Mouse (Mus musculus): ENCODE results near the gene Brd1. TPM values are rescaled to one million over a fixed set of nuclear protein-coding genes. Genes with fewer than 3 reads are reported as not detected.
"Not testable (repeated sequence)": the region's sequence is repeated elsewhere in the genome, so short reads cannot be mapped to it uniquely, and the experiment has no call there.

Gene Brd1
- polyA plus RNA-seq (2015; fragmentation: Nextera tagmentation; extraction: Ambion mirVana): 17.8 and 19.9 TPM in 2 replicates

DNA sequence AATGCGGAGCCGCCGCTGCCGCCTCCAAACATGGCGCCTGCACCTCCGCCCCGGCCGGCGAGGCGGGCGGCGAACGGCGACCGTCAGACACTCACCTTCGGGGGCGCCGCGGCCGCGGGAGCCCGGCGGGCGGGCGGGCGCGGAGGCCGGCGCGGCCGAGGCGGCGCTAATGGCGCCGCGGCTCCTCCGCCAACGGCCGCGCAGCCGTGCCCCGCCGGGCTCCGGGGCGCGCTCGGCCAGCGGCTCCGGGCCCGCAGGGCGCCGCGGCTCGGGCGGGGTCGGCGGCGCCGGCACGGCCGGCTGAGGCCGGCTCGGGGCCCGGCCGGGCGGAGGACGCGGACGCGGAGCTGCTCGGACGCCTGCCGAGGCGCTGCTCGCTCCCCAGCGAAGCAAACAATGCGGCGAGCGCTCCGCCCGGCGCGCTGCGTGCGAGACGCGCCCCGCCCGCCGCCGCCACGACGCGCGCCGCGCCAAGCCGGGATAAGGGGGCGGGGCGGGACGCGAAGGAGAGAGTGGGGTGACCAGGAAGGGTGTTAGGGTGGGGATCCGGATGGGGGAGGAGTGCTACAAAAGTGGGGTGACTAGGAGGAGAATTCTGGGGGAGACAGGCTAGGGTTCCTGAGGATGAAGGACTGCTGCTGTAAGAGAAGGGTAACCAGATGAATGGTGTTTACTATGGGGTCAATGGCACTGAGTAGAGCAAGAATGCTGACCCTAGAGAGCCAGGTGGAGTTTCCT, at the start of gene Brd1:
Gene Brd1 (minus strand): TSS at position 400 of the 738 bp plus-strand sequence.
- ATAC-seq (ENCODE audit: insufficient read depth, low FRiP score, low read depth): peak; percentile 84
- Histone ChIP-seq H3K27me3 (replicated peaks) (no peaks in the 10 kb centered on the region), H3K4me3 (replicated peaks) (peak within 1 kb of the TSS; percentile 79), H3K4me2 (peak within 1 kb of the TSS; percentile 71), H3K4me1 (peaks cover 15% of the 10 kb centered on the region), H3K36me3 (peaks cover 12% of the 10 kb centered on the region), H3K9me3 (no peaks in the 10 kb centered on the region), H3K27ac (peak within 1 kb of the TSS; percentile 89), H3K9ac (peak within 1 kb of the TSS; percentile 98)
- WGBS: under 1% methylated on average over 85 of the region's 103 CpGs

DNA sequence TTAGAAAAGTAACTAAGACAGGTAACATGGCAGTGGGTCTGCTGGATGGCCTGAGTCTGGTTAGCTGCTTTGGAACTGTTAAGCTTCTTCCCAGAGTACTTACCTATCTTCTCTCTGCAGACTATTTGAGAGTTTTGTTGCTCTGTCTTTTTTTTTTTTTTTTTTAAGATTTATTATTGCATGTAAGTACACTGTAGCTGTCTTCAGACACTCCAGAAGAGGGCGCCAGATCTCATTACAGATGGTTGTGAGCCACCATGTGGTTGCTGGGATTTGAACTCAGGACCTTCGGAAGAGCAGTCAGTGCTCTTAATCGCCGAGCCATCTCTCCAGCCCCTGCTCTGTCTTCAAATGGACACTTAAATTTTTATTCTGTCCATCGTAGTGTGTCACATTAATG, 40.6 kb upstream of the Brd1 start:
- peaks cover 16% of the 10 kb centered on the region for H3K36me3 ChIP-seq
- 88% methylated on average over 5 of the region's 5 CpGs for WGBS
- ATAC-seq (ENCODE audit: insufficient read depth, low FRiP score, low read depth): not testable (repeated sequence)

DNA sequence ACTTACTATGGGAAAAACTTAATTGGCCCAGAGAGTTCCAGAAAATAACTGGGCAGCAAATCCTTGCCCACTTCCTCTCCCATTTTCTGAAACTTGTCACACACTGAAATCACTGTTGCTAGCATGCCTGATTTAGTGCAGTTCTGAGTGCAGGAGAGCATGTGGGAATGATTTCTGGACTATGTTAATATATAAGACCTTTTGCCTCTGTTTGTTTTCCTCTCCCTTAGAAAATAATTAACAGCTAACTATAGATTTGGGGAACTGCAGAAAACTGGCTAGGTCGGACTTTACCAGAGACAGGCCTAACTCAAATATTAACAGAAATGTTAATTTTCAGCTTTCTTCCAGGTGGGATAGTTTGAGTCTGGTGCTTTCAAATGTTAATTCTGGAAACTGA, 34.5 kb upstream of the Brd1 start:
- H3K27ac ChIP-seq: 0 out of 2 replicates have a peak overlapping the region, but pooled peaks have one; percentile 2
- ATAC-seq (ENCODE audit: insufficient read depth, low FRiP score, low read depth): no peak
- WGBS: 67% methylated on average over 1 of the region's 1 CpGs

More for the DNA sequence above, 40.6 kb upstream of the Brd1 start:
- H3K9ac ChIP-seq; H3K27ac ChIP-seq; H3K4me2 ChIP-seq; H3K4me3 ChIP-seq (replicated peaks); H3K9me3 ChIP-seq; H3K4me1 ChIP-seq; H3K27me3 ChIP-seq (replicated peaks): not testable (repeated sequence)

DNA sequence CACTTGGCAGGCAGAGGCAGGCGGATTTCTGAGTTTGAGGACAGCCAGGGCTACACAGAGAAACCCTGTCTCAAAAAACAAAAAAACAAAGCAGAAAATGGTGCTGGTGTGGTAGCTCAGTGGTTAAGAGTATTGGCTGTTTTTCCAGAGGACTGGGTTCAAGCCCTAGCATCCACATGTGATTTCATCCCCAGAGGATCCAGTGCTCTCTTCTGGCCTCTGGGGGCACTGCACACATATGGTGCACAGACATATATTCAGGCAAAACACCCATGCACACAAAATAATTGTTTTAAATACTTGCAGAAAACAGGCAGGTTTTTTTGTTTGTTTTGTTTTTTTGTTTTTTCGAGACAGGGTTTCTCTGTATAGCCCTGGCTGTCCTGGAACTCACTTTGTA, 32.1 kb upstream of the Brd1 start:
- not testable (repeated sequence) for H3K9ac ChIP-seq; ATAC-seq (ENCODE audit: insufficient read depth, low FRiP score, low read depth); H3K4me3 ChIP-seq (replicated peaks); H3K27me3 ChIP-seq (replicated peaks); H3K4me1 ChIP-seq; H3K4me2 ChIP-seq; H3K9me3 ChIP-seq; H3K27ac ChIP-seq
- 98% methylated on average over 2 of the region's 2 CpGs for WGBS
- peaks cover 16% of the 10 kb centered on the region for H3K36me3 ChIP-seq

More for the DNA sequence above, 34.5 kb upstream of the Brd1 start:
- no peaks in the 10 kb centered on the region for H3K4me1 ChIP-seq
- H3K27me3 ChIP-seq (replicated peaks): no peaks in the 10 kb centered on the region
- H3K36me3 ChIP-seq: peaks cover 21% of the 10 kb centered on the region
- H3K9ac ChIP-seq: no peak overlapping the region
- no peak overlapping the region for H3K4me2 ChIP-seq
- no peaks in the 10 kb centered on the region for H3K9me3 ChIP-seq
- no peak overlapping the region for H3K4me3 ChIP-seq (replicated peaks)

DNA sequence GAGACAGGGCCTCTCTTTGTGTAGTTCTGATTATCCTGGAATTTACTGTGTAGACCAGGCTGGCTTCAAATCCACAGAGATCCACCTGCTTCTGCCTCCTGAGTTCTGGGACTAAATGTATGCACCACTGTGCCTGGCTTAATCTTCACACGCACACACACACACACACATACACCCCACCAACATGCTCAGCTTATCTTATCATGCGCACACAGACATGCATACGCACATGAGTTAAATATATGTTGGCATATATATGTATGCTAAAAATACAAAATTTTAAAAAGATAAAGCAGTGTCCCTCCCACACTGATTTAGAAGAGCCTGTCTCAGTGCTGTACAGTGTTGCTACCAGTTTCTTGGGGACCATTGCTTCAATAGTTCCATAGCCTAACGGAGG, 27.5 kb upstream of the Brd1 start:
- no peaks in the 10 kb centered on the region for H3K9me3 ChIP-seq
- WGBS: 88% methylated on average over 4 of the region's 4 CpGs
- no peaks in the 10 kb centered on the region for H3K4me1 ChIP-seq
- H3K9ac ChIP-seq: no peak overlapping the region
- H3K27me3 ChIP-seq (replicated peaks): no peaks in the 10 kb centered on the region
- H3K36me3 ChIP-seq: peaks cover 7% of the 10 kb centered on the region; the same call in 1 of the 2 replicates
- no peak overlapping the region for H3K4me3 ChIP-seq (replicated peaks)
- H3K27ac ChIP-seq: no peak overlapping the region
- peak; percentile 91 for ATAC-seq (ENCODE audit: insufficient read depth, low FRiP score, low read depth)
- no peak overlapping the region for H3K4me2 ChIP-seq

DNA sequence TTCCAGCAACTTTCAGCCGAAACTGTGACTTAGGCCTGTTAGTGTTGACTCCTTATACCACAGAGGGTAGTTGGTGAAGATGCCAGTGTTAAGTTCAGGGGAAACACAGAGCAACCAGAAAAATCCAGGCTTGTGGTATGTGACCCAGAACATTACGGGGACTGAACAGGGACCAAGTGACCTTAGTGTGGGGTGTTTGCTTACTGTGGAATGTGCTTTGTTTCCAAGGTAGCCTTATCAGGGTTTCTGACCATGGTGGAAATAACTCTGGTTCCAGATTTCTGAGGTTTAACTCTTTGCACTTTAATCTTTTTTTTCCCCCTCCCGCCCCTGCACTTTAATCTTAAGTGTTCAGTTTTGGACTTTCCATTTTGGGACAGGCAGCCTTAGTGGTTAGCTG, 24.0 kb upstream of the Brd1 start:
- H3K4me2 ChIP-seq: no peak overlapping the region
- H3K36me3 ChIP-seq: peaks cover 2% of the 10 kb centered on the region; the same call in 1 of the 2 replicates
- H3K9me3 ChIP-seq: no peaks in the 10 kb centered on the region
- H3K9ac ChIP-seq: no peak overlapping the region
- peak; percentile 59; the same call in 1 of the 2 replicates for ATAC-seq (ENCODE audit: insufficient read depth, low FRiP score, low read depth)
- peak overlapping the region; percentile 12; the same call in 1 of the 2 replicates for H3K27ac ChIP-seq
- peaks cover under 1% of the 10 kb centered on the region; the same call in 1 of the 2 replicates for H3K4me1 ChIP-seq
- no peak overlapping the region for H3K4me3 ChIP-seq (replicated peaks)
- WGBS: 70% methylated on average over 3 of the region's 3 CpGs
- no peaks in the 10 kb centered on the region for H3K27me3 ChIP-seq (replicated peaks)

DNA sequence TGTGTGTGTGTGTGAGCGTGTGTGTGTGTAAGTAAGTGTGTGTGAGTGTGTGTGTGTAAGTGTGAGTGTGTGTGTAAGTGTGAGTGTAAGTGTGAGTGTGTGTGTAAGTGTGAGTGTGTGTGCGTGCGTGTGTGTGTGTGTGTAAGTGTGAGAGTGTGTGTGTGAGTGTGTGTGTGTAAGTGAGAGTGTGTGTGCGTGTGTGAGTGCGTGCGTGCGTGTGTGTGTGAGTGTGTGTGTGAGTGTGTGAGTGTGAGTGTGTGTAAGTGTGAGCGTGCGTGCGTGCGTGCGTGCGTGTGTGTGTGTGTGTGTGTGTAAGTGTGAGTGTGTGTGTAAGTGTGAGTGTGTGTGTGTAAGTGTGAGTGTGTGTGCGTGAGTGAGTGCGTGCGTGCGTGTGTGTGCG, 21.7 kb upstream of the Brd1 start:
- H3K27ac ChIP-seq: no peak overlapping the region
- H3K4me1 ChIP-seq: peaks cover 4% of the 10 kb centered on the region; the same call in 1 of the 2 replicates
- H3K4me3 ChIP-seq (replicated peaks): no peak overlapping the region
- WGBS: 95% methylated on average over 18 of the region's 18 CpGs
- H3K9ac ChIP-seq: no peak overlapping the region
- peaks cover 2% of the 10 kb centered on the region; the same call in 1 of the 2 replicates for H3K36me3 ChIP-seq
- H3K9me3 ChIP-seq: no peaks in the 10 kb centered on the region
- no peaks in the 10 kb centered on the region for H3K27me3 ChIP-seq (replicated peaks)
- no peak for ATAC-seq (ENCODE audit: insufficient read depth, low FRiP score, low read depth)
- no peak overlapping the region for H3K4me2 ChIP-seq

DNA sequence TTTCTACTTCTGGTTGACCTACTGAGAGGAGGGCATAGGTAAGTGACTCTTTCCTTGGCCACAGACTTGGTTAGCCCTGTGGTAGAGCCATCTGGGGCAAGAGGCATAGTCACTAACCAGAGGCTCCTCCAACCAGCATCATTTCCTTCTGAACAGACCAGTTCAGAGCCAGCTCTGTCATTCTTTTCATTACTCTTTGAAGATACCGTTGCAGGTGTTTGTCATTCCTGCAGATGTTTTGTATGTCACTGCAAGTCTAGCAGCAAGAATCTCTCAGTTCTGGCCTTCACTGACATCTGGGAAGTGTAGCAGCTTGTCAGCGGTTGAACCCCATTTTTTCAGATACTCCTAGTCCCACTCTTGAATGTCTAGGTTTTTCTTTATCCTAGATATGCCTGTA, 20.9 kb upstream of the Brd1 start:
- H3K9ac ChIP-seq: no peak overlapping the region
- no peak overlapping the region for H3K4me3 ChIP-seq (replicated peaks)
- no peaks in the 10 kb centered on the region for H3K9me3 ChIP-seq
- H3K36me3 ChIP-seq: peaks cover 2% of the 10 kb centered on the region; the same call in 1 of the 2 replicates
- no peak overlapping the region for H3K4me2 ChIP-seq
- no peak for ATAC-seq (ENCODE audit: insufficient read depth, low FRiP score, low read depth)
- no peak overlapping the region for H3K27ac ChIP-seq
- 80% methylated on average over 2 of the region's 2 CpGs for WGBS
- H3K27me3 ChIP-seq (replicated peaks): no peaks in the 10 kb centered on the region
- H3K4me1 ChIP-seq: peaks cover 9% of the 10 kb centered on the region

DNA sequence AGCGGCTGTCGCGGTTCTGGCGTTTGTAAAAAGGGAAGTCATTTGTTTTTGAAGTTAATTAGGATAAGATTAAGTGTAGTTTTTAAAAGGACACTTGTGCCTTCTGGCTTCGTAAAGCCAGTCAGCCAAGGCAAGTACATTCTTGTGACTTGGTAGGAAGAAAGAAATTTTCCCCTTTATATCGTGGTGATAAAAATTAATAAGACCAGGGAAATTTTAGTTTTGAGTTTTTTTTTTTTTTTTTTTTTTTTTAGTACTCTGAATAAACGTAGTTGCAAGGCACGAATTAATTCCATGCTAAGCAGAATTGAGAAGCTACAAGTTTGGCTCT, 18.3 kb upstream of the Brd1 start:
- peaks cover 9% of the 10 kb centered on the region for H3K4me1 ChIP-seq
- H3K36me3 ChIP-seq: no peaks in the 10 kb centered on the region
- peak overlapping the region; percentile 82 for H3K4me3 ChIP-seq (replicated peaks)
- H3K9ac ChIP-seq: peak overlapping the region; percentile 74; the same call in 1 of the 2 replicates
- WGBS: under 1% methylated on average over 8 of the region's 8 CpGs
- ATAC-seq (ENCODE audit: insufficient read depth, low FRiP score, low read depth): no peak
- H3K27ac ChIP-seq: peak overlapping the region; percentile 89
- no peaks in the 10 kb centered on the region for H3K9me3 ChIP-seq
- H3K27me3 ChIP-seq (replicated peaks): no peaks in the 10 kb centered on the region
- H3K4me2 ChIP-seq: peak overlapping the region; percentile 69

DNA sequence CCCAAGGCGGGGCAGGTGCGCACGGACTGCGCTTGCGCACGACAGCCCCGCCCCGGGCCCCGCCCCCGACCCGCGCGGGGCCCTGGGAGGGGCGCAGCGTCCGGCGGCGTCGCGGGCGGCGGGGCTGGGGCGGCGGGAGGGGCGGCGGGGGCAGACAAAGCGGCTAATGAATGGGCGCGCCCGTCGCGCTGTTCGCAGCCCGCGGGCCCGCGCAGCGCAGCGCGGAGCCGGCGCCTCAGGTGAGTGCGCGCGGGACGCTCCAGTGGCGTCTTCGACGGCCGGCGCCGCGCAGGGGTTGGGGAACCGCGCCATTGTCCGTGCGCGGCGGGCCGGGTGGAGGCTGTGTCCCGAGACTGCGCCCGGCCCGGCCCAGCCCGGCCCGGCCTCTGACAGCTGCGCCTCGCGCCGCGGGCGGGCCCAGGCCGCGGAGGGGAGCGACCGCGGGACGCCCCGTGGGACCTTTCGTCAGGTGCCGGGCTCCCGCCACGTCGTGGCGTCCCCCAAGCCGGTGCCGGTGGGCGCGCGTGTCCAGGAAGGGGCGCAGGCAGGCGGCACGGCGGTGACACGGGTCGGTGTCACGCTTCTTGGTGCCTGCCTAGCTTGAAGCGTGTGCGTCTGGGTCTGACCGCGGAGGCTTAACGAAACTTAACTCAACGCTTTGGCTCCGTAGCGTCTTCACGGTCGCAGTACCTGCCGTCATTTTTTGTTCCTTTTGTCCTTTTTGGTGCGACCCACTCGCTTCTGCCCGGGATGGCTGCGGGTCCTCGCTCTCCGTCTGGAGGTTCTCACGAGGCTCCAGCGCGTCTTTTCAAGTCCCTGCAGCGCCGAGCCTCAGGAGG, 17.8 kb upstream of the Brd1 start, which contains the start of gene Zbed4:
Gene Zbed4 (plus strand): TSS at position 97 of the 839 bp plus-strand sequence.
- WGBS: under 1% methylated on average over 89 of the region's 119 CpGs
- H3K9ac ChIP-seq: peak within 1 kb of the TSS; percentile 74
- peak within 1 kb of the TSS; percentile 89 for H3K27ac ChIP-seq
- H3K4me2 ChIP-seq: peak within 1 kb of the TSS; percentile 85
- H3K9me3 ChIP-seq: no peaks in the 10 kb centered on the region
- no peaks in the 10 kb centered on the region for H3K27me3 ChIP-seq (replicated peaks)
- peak; percentile 58 for ATAC-seq (ENCODE audit: insufficient read depth, low FRiP score, low read depth)
- H3K4me1 ChIP-seq: peaks cover 9% of the 10 kb centered on the region
- no peaks in the 10 kb centered on the region for H3K36me3 ChIP-seq
- peak within 1 kb of the TSS; percentile 82 for H3K4me3 ChIP-seq (replicated peaks)

DNA sequence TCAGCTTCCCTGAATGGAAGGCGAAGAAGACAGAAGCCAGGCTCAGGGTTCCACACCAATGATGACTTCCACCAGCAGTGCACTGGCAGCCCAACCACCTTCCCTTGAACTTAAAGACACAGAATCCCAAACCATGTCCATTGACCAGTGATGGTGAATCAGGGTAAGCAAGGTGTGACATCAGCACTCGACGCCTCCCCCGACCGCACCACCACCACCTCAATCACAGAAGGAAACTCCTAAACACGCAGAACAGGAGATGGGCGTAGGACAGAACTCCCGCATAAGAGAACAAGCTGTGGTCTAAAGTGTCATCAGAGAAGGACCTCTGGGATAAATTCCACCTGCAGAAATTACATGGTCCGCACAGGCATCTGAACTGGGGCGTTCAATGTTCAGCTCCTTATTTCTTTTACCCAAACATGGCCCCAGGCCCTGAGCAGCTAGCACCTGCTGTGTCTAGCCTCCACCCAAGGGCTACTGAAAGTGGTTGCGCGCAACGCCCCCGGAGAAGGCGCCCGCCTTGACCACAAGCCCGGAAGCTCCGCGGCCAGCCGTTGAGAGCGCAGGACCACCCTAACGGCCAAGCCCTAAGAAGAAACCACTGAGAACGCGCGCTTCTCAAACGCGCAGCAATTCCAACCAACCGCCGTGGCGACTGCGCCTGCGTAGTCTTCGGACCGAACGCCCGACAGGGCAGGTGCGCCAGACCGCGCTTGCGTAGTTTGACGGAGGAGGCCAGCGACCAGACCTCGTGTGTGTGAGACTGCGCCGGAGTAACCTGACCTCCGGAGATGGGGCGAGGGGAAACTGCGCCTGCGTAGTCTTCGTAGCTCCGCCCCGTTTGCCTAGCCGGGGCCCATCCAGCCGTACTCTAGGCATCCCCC, 16.9 kb upstream of the Brd1 start:
- WGBS: 6% methylated on average over 54 of the region's 54 CpGs
- ATAC-seq (ENCODE audit: insufficient read depth, low FRiP score, low read depth): peak; percentile 98

More for the DNA sequence above, 16.9 kb upstream of the Brd1 start:
- H3K4me1 ChIP-seq: peaks cover 9% of the 10 kb centered on the region
- H3K27ac ChIP-seq: peak overlapping the region; percentile 85
- H3K9ac ChIP-seq: peak overlapping the region; percentile 23; the same call in 1 of the 2 replicates
- peak overlapping the region; percentile 82 for H3K4me3 ChIP-seq (replicated peaks)
- peak overlapping the region; percentile 85 for H3K4me2 ChIP-seq
- no peaks in the 10 kb centered on the region for H3K27me3 ChIP-seq (replicated peaks)
- no peaks in the 10 kb centered on the region for H3K9me3 ChIP-seq
- no peaks in the 10 kb centered on the region for H3K36me3 ChIP-seq
